Mouse (Mus musculus): Measurements from ENCODE around the gene Rnf169.
"Not testable (repeated sequence)": the region's sequence is repeated elsewhere in the genome, so short reads cannot be mapped to it uniquely, and the experiment has no call there.

Gene Rnf169

DNA sequence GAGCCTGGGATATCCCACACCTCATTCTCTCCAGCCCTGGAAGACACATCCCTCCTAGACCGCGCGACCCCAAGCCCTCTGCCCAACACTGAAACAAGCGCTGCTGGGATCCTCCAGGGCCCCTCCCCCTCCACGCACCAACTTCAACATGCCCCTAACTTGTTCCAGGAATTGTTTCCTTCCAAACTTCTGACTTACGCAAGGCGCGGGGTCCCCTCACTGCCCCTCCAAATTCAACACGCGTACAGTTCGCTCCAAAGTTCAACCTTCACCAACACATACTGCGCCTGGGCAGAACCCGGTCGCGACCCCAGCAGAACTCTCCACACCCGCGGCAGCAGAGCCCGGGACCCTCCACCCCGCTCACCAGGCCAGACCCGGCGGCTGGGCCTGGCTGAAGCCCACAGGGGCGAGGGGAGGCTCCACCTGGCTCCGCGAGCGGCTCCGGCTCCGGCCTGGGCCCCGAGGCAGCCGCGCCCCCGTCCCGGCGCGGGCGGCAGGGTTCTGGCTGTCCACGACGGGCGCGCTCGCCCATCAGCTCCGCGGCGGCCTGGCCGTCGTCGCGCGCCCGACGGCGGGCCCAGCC is 609 bp downstream of the Rnf169 start:
- no peak for DNase-seq (ENCODE audit: low spot score in 2 of 2)

DNA sequence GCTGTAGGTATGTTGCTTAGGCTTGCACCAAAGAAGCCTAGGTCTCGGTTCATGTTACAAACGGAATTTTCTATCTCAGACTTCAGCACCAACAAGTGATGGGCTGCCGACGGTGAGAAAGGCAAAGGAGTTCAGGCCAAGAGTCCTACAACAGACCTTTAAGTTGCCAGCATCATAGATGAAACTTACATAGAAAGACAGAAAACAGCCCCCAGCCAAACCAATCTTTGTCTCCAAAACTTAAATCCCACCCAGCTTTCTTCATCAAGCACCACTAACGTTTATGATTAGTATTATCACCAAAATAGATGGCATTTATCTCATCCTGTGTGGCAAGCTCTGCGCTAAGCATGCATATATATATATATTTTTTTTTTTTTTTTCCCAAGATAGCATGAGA is 1.2 kb downstream of the Rnf169 start:
- DNase-seq (ENCODE audit: low spot score in 2 of 2) = no peak

DNA sequence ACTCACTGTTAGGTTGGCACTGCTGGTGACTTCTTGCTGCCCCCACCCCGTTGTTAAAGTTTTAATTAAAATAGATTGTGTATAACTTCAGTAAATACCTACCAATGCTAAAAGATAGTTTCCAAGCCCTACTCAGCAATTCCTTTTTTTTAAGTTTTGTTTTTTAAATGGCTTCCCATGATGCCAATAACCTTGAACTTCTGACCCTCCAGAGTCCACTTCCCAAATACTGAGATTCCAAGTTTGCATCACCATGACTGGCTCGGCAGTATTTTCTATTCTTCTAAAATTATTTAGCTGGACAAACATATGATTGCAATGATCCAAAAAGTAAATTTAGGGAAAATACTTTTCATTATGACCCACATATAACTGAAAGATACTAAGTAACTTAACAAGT is 2.2 kb downstream of the Rnf169 start:
- DNase-seq (ENCODE audit: low spot score in 2 of 2) = no peak

DNA sequence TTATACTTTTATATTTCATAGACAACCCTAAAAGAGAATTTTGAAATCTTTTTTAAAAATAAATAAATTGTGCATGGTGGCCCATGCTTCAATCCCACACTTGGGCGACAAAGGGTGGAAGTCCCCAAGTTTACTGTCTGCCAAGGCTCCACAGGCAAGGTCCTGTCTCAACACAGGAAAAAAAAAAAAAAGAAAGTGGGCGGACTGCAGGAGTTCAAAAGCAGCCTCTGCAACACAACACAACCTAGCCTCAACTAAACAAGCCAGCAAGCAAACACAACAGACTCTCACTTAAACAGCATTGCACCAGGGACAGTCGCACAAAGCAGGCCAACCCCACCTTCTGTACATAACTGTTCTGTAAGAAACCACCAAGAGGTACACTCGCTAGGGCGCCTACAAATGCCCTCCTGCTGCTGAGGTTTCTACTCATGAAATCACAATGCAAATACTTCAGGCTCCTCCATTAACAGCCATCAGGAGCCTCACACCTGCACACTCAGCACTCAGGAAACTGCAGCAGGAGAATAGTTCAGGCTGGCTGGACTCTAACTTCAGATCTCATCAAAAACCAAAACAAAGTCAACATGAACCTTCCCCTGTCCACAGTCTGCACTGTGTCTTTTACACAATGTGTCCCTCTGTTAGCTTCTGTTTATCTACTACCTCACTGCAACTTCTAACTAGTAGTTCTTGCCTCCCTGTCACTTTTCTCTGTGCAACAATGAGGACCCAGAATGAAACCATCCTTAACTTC is 4.3 kb downstream of the Rnf169 start:
- DNase-seq (ENCODE audit: low spot score in 2 of 2) = no peak

DNA sequence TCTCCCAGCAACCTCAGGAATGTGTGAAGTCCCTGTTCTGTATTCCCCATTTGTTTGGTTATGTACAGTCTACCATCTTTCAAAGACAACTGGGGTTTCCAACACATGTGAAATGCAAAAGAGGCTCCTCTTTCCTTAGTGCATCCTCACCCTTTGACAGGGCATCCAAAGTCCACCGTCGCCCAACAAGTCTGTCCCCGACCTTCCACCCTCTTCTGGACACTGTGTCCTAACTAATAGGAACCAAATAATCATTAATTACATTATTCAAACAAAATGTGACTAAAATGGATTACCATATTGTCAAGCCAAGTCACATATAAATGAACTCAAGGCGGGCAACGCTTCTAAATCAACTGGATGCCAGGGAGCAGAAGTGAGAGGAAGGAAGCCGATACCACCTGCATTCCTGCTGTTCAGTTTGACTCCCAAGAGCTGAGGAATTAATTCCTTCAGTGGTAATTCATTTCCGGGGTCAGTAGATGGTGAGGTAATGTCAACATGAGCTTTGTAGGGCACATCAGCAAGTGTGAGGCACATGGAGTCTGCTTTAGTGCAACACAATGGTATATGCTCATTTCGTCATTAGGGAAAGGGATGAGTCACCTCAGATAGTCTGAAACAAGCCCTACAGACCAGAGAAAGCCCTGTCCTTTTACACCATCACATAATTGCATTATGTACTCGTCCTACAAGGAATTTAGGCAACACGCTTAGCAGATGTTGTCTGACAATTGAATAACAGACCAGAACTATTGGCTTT is 5.9 kb downstream of the Rnf169 start:
- no peak for DNase-seq (ENCODE audit: low spot score in 2 of 2)

DNA sequence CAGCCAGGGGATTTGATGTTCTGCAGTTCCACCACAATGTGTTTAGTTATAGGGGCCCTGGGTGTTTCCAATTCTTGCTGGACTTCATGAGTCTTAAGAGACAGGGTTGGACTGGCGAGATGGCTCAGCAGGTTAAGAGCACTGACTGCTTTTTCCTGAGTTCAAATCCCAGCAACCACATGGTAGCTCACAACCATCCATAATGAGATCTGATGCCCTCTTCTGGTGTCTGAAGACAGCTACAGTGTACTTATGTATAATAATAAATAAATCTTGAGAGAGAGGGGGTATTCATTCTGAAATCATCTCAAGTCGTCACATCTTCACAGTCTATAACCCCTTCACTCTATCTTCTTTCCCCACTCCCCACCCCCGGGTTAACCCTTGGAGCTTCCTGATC is 7.3 kb downstream of the Rnf169 start:
- DNase-seq (ENCODE audit: low spot score in 2 of 2) = not testable (repeated sequence)

DNA sequence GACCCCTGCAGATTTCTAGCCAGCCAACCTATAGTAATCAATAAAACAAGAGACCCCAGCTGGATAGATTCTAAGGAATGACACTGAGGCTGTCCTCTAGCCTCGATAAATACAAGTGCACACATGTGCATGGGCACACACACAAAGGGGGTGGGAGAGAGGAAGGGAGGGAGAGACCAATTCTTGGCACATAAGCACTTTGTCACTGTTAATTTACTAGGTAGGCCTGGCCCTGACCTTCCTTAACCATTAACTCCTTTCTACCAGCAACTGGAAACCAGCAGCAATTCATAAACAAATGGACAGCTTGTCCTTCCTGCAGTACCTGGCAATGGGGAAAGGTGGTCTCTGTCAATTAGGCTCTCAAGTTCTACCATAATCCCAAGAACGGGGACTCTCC is 8.3 kb downstream of the Rnf169 start:
- DNase-seq (ENCODE audit: low spot score in 2 of 2) = no peak

DNA sequence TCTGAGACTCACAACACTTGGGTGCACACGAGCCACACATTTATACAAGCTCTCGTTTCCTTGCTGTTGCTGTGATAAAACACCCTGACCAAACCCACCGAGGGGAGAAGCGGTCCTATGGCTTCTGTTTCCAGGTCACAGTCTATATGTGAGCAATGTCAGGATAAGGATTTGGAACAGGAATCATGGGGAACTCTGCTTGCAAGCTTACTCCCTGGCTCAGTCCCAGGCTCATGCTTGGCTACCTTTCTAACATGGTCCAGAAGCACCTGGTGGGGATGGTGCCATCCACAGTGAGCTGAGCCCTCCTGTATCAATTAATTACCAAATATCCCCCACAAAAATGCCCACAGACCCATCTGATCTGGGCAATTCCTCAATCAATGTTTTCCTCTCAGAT is 11.1 kb downstream of the Rnf169 start:
- no peak for DNase-seq (ENCODE audit: low spot score in 2 of 2)

DNA sequence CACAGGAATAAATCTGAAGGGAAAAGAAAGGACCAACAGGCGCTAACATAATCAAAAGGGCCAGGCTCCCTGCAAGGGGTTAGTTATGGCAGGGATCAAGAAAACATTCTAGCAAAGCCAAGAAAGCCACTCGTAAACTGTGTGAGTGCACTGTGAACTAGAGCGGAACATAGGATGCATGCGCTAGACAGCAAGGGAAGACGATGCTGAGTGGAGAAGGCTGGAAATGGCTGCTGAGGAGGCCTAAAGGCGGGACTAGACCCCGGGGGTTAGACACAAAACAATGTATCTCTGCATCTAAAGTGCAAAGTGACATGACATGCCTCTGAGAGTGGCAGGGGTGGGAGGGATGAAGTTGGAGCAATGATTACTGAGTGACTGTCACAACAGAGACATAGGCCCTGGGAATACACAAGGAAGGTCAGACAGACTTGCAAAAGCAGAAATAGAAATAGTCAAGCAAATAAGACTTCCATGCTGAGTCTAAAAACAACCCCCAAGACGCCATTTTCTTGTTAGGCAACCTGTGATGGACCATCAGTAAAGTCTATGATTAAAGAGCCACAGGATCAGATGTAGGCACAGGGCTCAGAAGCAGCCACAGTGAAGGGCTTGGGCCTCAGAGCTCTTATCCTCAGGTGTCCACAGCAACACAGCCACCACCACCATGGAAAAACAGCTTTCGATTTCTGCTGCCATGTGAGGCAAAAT is 14.1 kb downstream of the Rnf169 start:
- DNase-seq (ENCODE audit: low spot score in 2 of 2) = no peak

DNA sequence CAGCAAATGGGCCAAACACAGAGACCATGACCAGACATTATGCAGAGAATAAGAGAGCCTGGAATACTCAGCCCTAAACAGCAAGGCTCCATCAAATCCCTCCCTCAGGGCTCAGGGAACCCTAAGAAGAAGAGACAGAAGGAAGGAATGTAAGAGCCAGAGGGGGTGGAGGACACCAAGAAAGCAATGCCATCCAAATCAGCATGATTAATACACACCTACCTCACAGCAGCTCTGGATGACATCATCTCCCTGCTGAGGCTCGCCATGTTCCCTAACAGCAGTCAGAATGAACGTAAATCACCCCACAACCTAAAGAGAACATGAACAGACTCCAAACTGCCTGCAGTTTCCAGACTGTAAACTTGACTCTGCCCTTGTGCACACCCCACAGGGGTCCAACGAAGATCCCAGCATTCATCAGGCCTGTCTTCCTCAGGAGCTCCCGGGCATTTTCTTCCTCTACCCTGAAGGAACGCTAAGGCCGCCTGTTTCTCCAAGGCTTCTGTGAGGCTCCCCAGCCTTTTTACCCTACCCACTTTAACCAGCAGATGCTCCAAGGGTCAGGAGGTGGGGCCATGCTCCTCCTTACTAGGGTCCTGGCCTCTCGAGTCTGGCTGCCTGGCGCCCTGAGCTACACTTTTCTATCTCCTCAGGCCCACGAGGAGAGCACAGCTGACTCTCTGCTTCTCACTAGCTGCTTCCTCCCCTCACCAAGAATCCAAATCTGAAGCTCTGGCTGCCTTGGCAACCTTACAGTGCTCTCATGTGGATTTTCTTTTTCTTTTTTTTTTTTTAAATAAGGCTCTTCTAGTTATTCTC is 15.0 kb downstream of the Rnf169 start:
- peak; percentile 68 to 69 for DNase-seq (ENCODE audit: low spot score in 2 of 2)

DNA sequence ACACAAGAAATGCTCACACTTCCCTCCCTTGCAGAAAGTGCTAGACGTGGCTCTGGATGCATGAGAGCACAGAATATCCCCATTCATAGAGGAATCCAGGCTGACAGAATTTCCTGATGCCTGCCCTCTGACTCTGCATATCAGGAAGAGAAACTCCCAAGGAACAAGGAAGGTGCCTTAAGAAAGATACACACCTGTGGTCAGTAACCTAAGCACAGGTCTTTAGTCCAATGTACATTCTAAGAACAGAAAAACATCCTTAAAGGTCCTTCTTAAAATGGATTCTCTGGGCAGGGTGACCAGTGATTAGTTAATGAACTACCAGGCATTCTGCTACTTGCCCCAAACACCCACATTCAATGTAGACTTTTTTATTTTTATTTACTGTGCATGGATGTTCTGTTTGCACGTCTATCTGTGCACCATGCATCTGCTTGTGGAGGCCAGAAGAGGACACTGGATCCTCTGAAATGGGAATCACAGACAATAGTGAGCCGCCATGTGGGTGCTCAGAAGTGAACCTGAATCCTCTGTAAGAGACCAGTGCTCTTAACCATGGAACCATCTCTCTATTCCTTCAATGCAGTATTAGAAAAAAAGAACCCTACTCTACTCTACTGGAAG is 16.9 kb downstream of the Rnf169 start:
- DNase-seq (ENCODE audit: low spot score in 2 of 2) = no peak

DNA sequence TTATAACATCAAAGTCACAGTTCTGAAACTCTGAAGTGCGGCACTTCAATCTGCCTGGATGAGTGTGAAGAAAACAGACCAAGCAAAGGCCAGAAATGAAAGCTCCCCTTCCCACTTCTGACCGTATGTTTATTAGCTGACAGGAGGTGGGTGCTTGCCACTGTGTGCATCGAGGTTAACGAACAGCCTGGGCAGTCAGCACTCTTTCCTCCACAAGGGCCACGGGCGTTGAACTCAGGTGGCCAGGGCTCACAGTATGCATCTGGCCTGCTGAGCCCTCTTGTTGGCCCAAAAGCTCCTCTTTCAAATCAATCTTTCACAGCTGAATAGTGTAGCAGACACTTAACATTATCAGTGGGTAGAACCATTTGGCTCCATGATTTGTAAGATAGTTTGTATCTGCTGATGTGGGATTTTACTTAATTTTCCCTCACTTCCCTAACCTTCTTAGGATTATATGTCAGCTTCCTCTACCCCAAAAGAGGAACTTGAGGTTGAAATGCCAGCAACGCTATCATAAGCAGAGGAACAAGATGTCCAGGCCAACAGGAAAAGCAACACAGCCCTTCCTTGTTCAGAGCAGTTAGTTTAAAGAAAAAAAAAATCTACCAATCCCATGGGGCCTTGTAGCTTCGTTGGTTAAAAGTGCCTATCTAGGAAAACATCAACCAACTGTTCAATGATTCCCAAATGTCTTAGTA is 17.6 kb downstream of the Rnf169 start:
- no peak for DNase-seq (ENCODE audit: low spot score in 2 of 2)

DNA sequence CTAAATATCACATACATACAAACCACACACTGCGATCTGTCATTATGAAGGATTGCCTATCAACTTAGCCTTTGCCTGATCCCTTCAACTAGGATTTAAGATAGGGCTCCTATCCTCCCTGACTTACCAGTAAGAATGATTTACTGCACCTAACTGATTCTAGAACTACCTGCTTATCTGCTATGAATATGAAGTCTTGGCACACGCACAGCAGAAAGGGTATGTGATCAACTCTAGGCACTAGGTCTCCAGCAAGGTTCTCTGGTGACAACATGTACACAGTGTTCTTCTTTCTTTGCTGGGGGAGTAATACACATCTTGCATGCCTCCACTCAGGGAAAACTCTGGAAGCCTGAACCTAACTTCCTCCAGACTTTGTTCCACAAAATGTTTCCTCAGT is 18.7 kb downstream of the Rnf169 start:
- DNase-seq (ENCODE audit: low spot score in 2 of 2) = no peak

DNA sequence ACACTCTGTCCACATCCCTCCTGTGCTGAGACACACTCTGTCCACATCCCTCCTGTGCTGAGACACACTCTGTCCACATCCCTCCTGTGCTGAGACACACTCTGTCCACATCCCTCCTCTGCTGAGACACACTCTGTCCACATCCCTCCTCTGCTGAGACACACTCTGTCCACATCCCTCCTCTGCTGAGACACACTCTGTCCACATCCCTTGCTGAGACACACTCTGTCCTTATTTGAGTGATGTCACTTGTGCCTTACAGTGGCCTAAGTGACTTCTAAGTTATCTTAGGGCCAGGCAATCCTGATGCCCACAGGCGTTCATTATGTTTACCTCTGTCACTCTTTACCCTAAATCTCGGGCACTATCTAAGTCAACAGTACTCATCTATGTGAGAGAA is 19.7 kb downstream of the Rnf169 start:
- DNase-seq (ENCODE audit: low spot score in 2 of 2) = not testable (repeated sequence)

DNA sequence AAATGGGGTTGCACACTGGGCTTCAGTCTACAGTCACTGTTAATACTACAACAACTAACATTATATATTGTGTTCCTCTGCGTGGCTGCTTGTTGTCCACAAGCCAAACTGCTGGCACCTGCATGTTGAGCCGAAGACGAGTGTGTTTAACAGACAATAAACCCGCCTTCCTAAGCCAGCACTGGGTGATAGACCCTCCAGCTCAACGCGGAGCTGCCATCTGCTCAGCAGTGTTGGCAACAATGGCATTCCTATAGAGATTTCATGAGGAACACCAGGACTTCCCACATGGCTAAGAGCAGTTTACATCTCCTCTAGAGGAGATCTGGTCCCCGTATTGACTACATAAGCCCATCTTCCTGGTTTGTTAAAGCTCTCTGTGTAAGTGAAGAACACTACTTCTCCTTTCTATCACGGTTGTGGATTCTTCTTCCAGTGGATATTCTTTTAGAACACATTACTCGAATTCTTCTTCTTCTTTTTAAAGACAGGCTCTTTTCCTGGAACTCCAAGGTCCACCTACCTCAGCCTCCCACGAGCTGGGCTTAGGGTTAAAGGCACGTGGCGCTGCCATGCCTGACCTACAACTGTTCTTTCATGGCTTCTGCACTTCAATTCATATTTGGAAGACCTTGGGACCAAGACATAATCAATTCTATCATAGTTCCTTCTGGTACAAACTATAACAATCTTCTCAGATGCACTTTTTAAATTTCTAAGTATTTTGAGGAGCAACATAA is 22.9 kb downstream of the Rnf169 start:
- DNase-seq (ENCODE audit: low spot score in 2 of 2) = no peak

DNA sequence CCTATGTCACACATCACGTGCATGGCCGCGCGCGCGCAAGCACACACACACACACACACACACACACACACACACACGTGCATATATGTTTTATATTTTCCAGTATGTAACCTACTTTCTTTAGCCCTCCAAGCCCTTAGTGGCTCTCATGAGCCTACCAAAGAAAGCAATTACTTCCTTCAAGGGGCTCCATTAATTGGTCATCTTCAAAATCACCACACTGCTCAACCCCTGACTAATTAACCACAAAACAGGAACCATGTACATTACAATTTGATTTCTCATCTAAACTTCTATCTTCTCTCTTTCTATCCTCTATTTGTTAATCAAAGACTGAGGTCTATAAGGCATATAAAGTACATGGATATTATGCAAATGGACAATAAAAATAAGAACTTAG is 24.2 kb downstream of the Rnf169 start:
- DNase-seq (ENCODE audit: low spot score in 2 of 2) = no peak

DNA sequence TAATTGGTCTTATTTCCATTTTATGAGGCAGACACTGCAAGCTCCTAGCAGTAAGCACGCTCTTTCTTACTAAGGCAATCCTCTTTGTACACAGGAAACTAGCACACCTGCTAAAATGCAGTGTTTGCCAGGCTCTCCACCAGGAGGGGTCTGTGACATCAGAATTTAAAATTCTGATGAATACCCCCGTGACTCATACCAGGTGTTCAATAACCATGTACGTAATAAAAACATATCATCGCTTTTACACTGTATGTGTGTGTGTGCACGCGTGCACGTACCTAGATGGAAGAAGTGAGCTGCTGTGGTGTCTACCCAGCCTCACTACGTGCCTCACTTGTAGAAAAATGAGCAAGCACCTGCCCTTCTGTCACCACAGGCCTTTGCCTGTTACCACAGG is 26.0 kb downstream of the Rnf169 start:
- DNase-seq (ENCODE audit: low spot score in 2 of 2) = no peak

DNA sequence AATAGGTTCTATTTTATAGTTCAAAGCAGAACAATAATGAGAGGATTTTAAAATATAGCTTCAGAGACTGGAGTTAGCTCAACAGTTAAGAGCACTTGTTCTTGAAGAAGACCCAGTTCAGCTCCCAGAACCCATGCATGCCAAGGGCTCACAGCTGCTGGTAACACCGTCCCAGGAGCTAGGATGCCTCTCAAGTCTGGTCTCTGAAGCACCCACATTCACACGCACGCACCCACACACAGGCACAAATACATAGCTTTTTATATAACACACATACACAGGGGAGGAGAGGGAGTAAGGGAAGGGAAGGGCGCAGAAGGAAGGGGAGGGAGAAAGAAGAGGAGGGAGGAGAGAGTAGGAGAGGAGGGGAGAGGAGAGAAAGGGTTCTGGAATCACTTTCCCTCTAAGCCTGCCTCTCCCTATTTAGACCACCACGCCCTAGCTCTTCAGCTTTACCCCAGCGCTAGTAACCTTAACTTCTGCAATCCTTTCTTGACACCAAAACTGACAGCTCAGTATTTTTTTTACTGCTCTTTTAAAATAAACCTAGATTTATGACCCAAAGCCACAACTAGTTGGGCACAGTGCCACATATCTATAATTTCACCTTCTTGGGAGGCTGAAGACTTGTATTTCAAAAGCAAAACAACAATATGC is 26.7 kb downstream of the Rnf169 start:
- peak; percentile 75 to 85 for DNase-seq (ENCODE audit: low spot score in 2 of 2)

DNA sequence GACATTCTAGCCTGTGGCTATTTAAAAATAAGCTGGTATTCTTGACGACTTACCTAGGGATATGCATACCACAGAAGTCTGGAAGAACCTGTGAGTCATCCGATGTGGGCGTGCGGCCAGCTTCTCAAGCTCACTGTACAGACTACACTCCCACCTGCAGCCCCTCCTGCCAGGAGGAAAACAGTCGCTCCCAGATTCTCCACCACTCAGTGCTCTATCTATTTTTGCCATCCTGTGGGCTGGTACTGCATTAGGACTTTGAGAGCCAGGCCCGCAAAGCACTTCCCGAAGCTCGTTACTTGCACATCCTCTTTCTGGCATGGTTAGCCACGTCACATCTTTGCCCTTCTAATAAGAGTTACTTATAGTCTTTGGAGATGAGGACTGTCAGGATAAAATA is 32.9 kb downstream of the Rnf169 start:
- DNase-seq (ENCODE audit: low spot score in 2 of 2) = peak; percentile 93
